Mouse (Mus musculus): Measurements from ENCODE around the gene Wdhd1. TPM values are rescaled to one million over a fixed set of nuclear protein-coding genes. Genes with fewer than 3 reads are reported as not detected.

The Wdhd1 gene
- 3.4 TPM for polyA plus RNA-seq (2014; fragmentation: Illumina TruSeq; extraction: RNeasy Lipid Tissue Mini Kit (QIAGEN cat#74804); ENCODE audit: low read depth, low replicate concordance)

DNA sequence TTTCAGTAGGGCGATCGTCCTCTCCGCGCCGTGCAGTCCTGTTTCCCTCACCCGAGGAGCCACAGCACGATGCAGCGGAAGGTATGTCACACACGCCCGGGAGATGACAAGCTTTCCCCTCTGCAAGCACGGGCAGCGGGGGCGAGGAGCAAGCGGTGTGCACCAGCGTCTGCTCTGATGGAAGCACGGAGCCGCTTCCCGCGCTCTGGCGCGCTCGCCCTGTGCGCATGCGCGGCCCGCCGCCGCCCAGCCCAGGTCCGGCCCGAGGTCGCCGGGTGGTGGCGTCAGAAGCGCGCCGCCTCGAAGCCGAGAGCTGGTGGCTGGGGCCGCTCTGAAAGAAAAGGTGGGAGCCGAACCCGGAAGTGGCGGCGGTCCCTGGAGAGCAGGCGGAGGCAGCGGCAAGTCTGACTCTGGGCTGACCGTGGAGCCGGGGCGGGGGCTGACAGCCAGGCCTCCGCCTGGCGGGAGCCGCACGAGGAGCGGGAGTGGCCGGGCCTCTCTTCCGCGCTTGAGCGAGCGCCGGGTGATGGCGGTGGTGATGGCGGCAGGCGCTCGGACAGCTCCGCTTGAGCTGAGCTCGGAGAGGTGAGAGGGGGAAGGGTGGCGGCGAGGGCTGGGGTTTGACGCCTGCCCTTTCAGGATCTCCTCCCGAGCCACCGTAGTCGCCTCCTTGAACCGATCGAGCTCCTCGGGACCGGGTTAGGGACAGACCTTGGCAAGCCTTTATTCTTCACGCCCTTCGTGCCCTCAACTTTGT is at the start of gene Wdhd1, which contains the start of gene Socs4:
Gene Wdhd1 (minus strand): TSS at position 221 of the 757 bp plus-strand sequence.
Gene Socs4 (plus strand): TSS at position 295 of the 757 bp plus-strand sequence.

DNA sequence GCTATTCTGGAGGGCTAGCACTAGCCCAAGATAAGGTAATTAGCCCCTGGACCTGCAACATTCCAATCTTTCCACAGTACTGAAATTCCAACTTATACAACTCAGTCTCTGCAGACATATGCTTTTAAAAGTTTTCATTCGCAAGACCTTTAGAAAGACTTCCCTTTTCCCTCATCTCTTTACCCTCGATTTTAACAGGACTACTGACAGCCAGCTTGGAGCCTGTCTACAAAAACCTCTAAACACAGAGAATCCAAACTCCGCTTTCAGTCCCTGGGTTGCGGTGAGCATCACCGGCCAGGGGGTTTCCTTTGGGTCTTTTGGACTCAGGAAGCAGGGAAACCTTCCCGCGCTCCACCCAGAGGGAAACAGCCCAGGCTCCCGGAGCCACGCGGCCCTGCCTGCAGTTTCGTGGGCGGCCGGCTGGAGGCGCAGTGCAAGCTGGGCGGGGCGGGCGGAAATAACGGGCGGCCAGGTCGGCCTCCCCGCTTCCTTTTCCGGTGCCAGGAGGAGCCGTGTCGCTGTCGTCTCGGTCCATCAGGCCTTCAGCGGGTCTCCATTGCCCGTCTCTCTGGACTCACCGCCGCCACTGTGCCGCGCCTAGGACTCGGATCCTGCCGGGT is 21.2 kb upstream of the Wdhd1 start, which contains the start of gene Mapk1ip1l:
Gene Mapk1ip1l (plus strand): TSS at position 482 of the 623 bp plus-strand sequence.

Other genes with a start within 250 kb of the Wdhd1 start
- gene Gch1, start 87.4 kb downstream of the Wdhd1 start, polyA plus RNA-seq (2014; fragmentation: Illumina TruSeq; extraction: RNeasy Lipid Tissue Mini Kit (QIAGEN cat#74804); ENCODE audit: low read depth, low replicate concordance), result 2.0 TPM
- gene Socs4, start 74 bp upstream of the Wdhd1 start, polyA plus RNA-seq (2014; fragmentation: Illumina TruSeq; extraction: RNeasy Lipid Tissue Mini Kit (QIAGEN cat#74804); ENCODE audit: low read depth, low replicate concordance), result 9.4 TPM
- gene Mapk1ip1l, start 21.4 kb upstream of the Wdhd1 start, polyA plus RNA-seq (2014; fragmentation: Illumina TruSeq; extraction: RNeasy Lipid Tissue Mini Kit (QIAGEN cat#74804); ENCODE audit: low read depth, low replicate concordance), result 33.5 TPM
- gene Lgals3, start 90.9 kb upstream of the Wdhd1 start, polyA plus RNA-seq (2014; fragmentation: Illumina TruSeq; extraction: RNeasy Lipid Tissue Mini Kit (QIAGEN cat#74804); ENCODE audit: low read depth, low replicate concordance), result 101 TPM
- 1.0 TPM for gene Dlgap5, start 141.6 kb upstream of the Wdhd1 start, polyA plus RNA-seq (2014; fragmentation: Illumina TruSeq; extraction: RNeasy Lipid Tissue Mini Kit (QIAGEN cat#74804); ENCODE audit: low read depth, low replicate concordance)
- gene Fbxo34, start 173.6 kb upstream of the Wdhd1 start, polyA plus RNA-seq (2014; fragmentation: Illumina TruSeq; extraction: RNeasy Lipid Tissue Mini Kit (QIAGEN cat#74804); ENCODE audit: low read depth, low replicate concordance), result 10.7 TPM

Measured in adipose tissue, adult 10 weeks (tissue).